Mouse (Mus musculus): Measurements from ENCODE around the gene Acot2. TPM values are rescaled to one million over a fixed set of nuclear protein-coding genes. Genes with fewer than 3 reads are reported as not detected.
A peak's percentile ranks its signal among the peaks of the same experiment; 100 is the strongest.
"Not testable (repeated sequence)": the region's sequence is repeated elsewhere in the genome, so short reads cannot be mapped to it uniquely, and the experiment has no call there.

The Acot2 gene
- polyA plus RNA-seq, 1 experiment from 2014 or later, result 75.6 TPM

GRCm38 (mm10) chr12:83984752-83985151 is 2.9 kb upstream of the Acot2 start, which contains the start of gene Heatr4:
Gene Heatr4, minus strand, starts transcription at chr12:83984852.
- no peak for ATAC-seq (replicated peaks; ENCODE audit: extremely low read depth, insufficient read depth, low FRiP score)
- H3K27ac ChIP-seq (ENCODE audit: low read length), result no peak within 1 kb of the TSS
- no peaks in the 10 kb centered on the region for H3K36me3 ChIP-seq (ENCODE audit: control insufficient read depth, insufficient read depth)
- H3K4me3 ChIP-seq (ENCODE audit: low read length), result no peak within 1 kb of the TSS
- H3K4me1 ChIP-seq (ENCODE audit: control insufficient read depth, insufficient read depth, low read length), result peaks cover 14% of the 10 kb centered on the region
- H3K27me3 ChIP-seq (ENCODE audit: control insufficient read depth, insufficient read depth, low read length), result no peaks in the 10 kb centered on the region
- no peak within 1 kb of the TSS for H3K4me2 ChIP-seq (ENCODE audit: low read depth, low read length)
- no peak within 1 kb of the TSS for H3K9ac ChIP-seq (ENCODE audit: low read length)
- no peaks in the 10 kb centered on the region; the same call in 1 of the 2 replicates for H3K9me3 ChIP-seq (replicated peaks; ENCODE audit: control insufficient read depth, low read length)
- WGBS, result 77% methylated on average over 4 of the region's 4 CpGs

GRCm38 (mm10) chr12:83987242-83987582 is 449 bp upstream of the Acot2 start:
- H3K4me2 ChIP-seq (ENCODE audit: low read depth, low read length), result peak overlapping the region; percentile 67
- H3K4me3 ChIP-seq (ENCODE audit: low read length), result peak overlapping the region; percentile 70
- WGBS, result 9% methylated on average over 8 of the region's 8 CpGs
- H3K4me1 ChIP-seq (ENCODE audit: control insufficient read depth, insufficient read depth, low read length), result peaks cover 14% of the 10 kb centered on the region
- no peaks in the 10 kb centered on the region for H3K36me3 ChIP-seq (ENCODE audit: control insufficient read depth, insufficient read depth)
- no peaks in the 10 kb centered on the region for H3K27me3 ChIP-seq (ENCODE audit: control insufficient read depth, insufficient read depth, low read length)
- peak; percentile 64 for ATAC-seq (replicated peaks; ENCODE audit: extremely low read depth, insufficient read depth, low FRiP score)
- peak overlapping the region; percentile 90 for H3K9ac ChIP-seq (ENCODE audit: low read length)
- H3K9me3 ChIP-seq (replicated peaks; ENCODE audit: control insufficient read depth, low read length), result no peaks in the 10 kb centered on the region; the same call in 1 of the 2 replicates
- H3K27ac ChIP-seq (ENCODE audit: low read length), result peak overlapping the region; percentile 99

GRCm38 (mm10) chr12:83988483-83988882 is 822 bp downstream of the Acot2 start:
- H3K27ac ChIP-seq (ENCODE audit: low read length), result peak overlapping the region; percentile 99
- no peaks in the 10 kb centered on the region for H3K9me3 ChIP-seq (replicated peaks; ENCODE audit: control insufficient read depth, low read length)
- ATAC-seq (replicated peaks; ENCODE audit: extremely low read depth, insufficient read depth, low FRiP score), result no peak
- H3K4me3 ChIP-seq (ENCODE audit: low read length), result peak overlapping the region; percentile 70
- peaks cover 14% of the 10 kb centered on the region for H3K4me1 ChIP-seq (ENCODE audit: control insufficient read depth, insufficient read depth, low read length)
- WGBS, result 55% methylated on average over 4 of the region's 4 CpGs
- peak overlapping the region; percentile 67 for H3K4me2 ChIP-seq (ENCODE audit: low read depth, low read length)
- H3K36me3 ChIP-seq (ENCODE audit: control insufficient read depth, insufficient read depth), result peaks cover 5% of the 10 kb centered on the region
- peak overlapping the region; percentile 90 for H3K9ac ChIP-seq (ENCODE audit: low read length)
- H3K27me3 ChIP-seq (ENCODE audit: control insufficient read depth, insufficient read depth, low read length), result no peaks in the 10 kb centered on the region

- WGBS, result 96% methylated on average over 4 of the region's 4 CpGs
- no peaks in the 10 kb centered on the region for H3K27me3 ChIP-seq (ENCODE audit: control insufficient read depth, insufficient read depth, low read length)
- H3K4me3 ChIP-seq (ENCODE audit: low read length), result no peak overlapping the region
- no peak overlapping the region for H3K27ac ChIP-seq (ENCODE audit: low read length)
- H3K36me3 ChIP-seq (ENCODE audit: control insufficient read depth, insufficient read depth), result peaks cover 10% of the 10 kb centered on the region
- no peak for ATAC-seq (replicated peaks; ENCODE audit: extremely low read depth, insufficient read depth, low FRiP score)
- 0 out of 2 replicates have a peak, but pooled peaks cover 2% of the 10 kb centered on the region for H3K9me3 ChIP-seq (replicated peaks; ENCODE audit: control insufficient read depth, low read length)
- peaks cover 14% of the 10 kb centered on the region for H3K4me1 ChIP-seq (ENCODE audit: control insufficient read depth, insufficient read depth, low read length)
- H3K9ac ChIP-seq (ENCODE audit: low read length), result no peak overlapping the region
- peak overlapping the region; percentile 67 for H3K4me2 ChIP-seq (ENCODE audit: low read depth, low read length)
Measured at GRCm38 (mm10) chr12:83989378-83989777, 1.7 kb downstream of the Acot2 start.

- Histone ChIP-seq H3K9me3 (replicated peaks; ENCODE audit: control insufficient read depth, low read length) (peaks cover 6% of the 10 kb centered on the region; the same call in 1 of the 2 replicates), H3K4me2 (ENCODE audit: low read depth, low read length) (no peak overlapping the region), H3K27ac (ENCODE audit: low read length) (no peak overlapping the region), H3K36me3 (ENCODE audit: control insufficient read depth, insufficient read depth) (peaks cover 12% of the 10 kb centered on the region), H3K9ac (ENCODE audit: low read length) (no peak overlapping the region), H3K4me1 (ENCODE audit: control insufficient read depth, insufficient read depth, low read length) (peaks cover 16% of the 10 kb centered on the region), H3K4me3 (ENCODE audit: low read length) (no peak overlapping the region), H3K27me3 (ENCODE audit: control insufficient read depth, insufficient read depth, low read length) (no peaks in the 10 kb centered on the region)
- WGBS, result 57% methylated on average over 2 of the region's 2 CpGs
- ATAC-seq (replicated peaks; ENCODE audit: extremely low read depth, insufficient read depth, low FRiP score), result no peak
Measured at GRCm38 (mm10) chr12:83997221-83997620, 9.6 kb downstream of the Acot2 start.

GRCm38 (mm10) chr12:83998341-83999107 is 10.9 kb downstream of the Acot2 start:
- Histone ChIP-seq H3K4me2 (ENCODE audit: low read depth, low read length) (no peak overlapping the region; the same call in 1 of the 2 replicates), H3K4me1 (ENCODE audit: control insufficient read depth, insufficient read depth, low read length) (peaks cover 16% of the 10 kb centered on the region), H3K27me3 (ENCODE audit: control insufficient read depth, insufficient read depth, low read length) (no peaks in the 10 kb centered on the region), H3K27ac (ENCODE audit: low read length) (peak overlapping the region; percentile 88), H3K4me3 (ENCODE audit: low read length) (no peak overlapping the region), H3K36me3 (ENCODE audit: control insufficient read depth, insufficient read depth) (peaks cover 7% of the 10 kb centered on the region), H3K9me3 (replicated peaks; ENCODE audit: control insufficient read depth, low read length) (peaks cover 9% of the 10 kb centered on the region; the same call in 1 of the 2 replicates), H3K9ac (ENCODE audit: low read length) (peak overlapping the region; percentile 1; the same call in 1 of the 2 replicates)
- WGBS, result 39% methylated on average over 11 of the region's 11 CpGs
- ATAC-seq (replicated peaks; ENCODE audit: extremely low read depth, insufficient read depth, low FRiP score), result 0 out of 2 replicates have a peak, but pooled peaks have one; percentile 29

GRCm38 (mm10) chr12:83999237-83999636 is 11.6 kb downstream of the Acot2 start:
- 12% methylated on average over 8 of the region's 8 CpGs for WGBS
- Histone ChIP-seq H3K4me1 (ENCODE audit: control insufficient read depth, insufficient read depth, low read length) (peaks cover 16% of the 10 kb centered on the region), H3K4me2 (ENCODE audit: low read depth, low read length) (peak overlapping the region; percentile 47), H3K9ac (ENCODE audit: low read length) (peak overlapping the region; percentile 20; the same call in 1 of the 2 replicates), H3K27ac (ENCODE audit: low read length) (peak overlapping the region; percentile 88)
- ATAC-seq (replicated peaks; ENCODE audit: extremely low read depth, insufficient read depth, low FRiP score), result peak; percentile 89
- H3K36me3 ChIP-seq (ENCODE audit: control insufficient read depth, insufficient read depth); H3K4me3 ChIP-seq (ENCODE audit: low read length); H3K27me3 ChIP-seq (ENCODE audit: control insufficient read depth, insufficient read depth, low read length); H3K9me3 ChIP-seq (replicated peaks; ENCODE audit: control insufficient read depth, low read length): not testable (repeated sequence)

GRCm38 (mm10) chr12:84000418-84000817 is 12.8 kb downstream of the Acot2 start:
- Histone ChIP-seq H3K36me3 (ENCODE audit: control insufficient read depth, insufficient read depth) (no peaks in the 10 kb centered on the region), H3K4me1 (ENCODE audit: control insufficient read depth, insufficient read depth, low read length) (peaks cover 16% of the 10 kb centered on the region), H3K9me3 (replicated peaks; ENCODE audit: control insufficient read depth, low read length) (peaks cover 6% of the 10 kb centered on the region; the same call in 1 of the 2 replicates), H3K27me3 (ENCODE audit: control insufficient read depth, insufficient read depth, low read length) (no peaks in the 10 kb centered on the region), H3K4me3 (ENCODE audit: low read length) (no peak overlapping the region), H3K9ac (ENCODE audit: low read length) (no peak overlapping the region), H3K27ac (ENCODE audit: low read length) (no peak overlapping the region; the same call in 1 of the 2 replicates), H3K4me2 (ENCODE audit: low read depth, low read length) (no peak overlapping the region)
- WGBS, result 38% methylated on average over 3 of the region's 3 CpGs
- ATAC-seq (replicated peaks; ENCODE audit: extremely low read depth, insufficient read depth, low FRiP score), result no peak

GRCm38 (mm10) chr12:84003866-84004265 is 16.2 kb downstream of the Acot2 start:
- Histone ChIP-seq H3K4me3 (ENCODE audit: low read length) (no peak overlapping the region), H3K27ac (ENCODE audit: low read length) (no peak overlapping the region), H3K4me2 (ENCODE audit: low read depth, low read length) (no peak overlapping the region), H3K9me3 (replicated peaks; ENCODE audit: control insufficient read depth, low read length) (peaks cover 6% of the 10 kb centered on the region; the same call in 1 of the 2 replicates), H3K9ac (ENCODE audit: low read length) (no peak overlapping the region), H3K27me3 (ENCODE audit: control insufficient read depth, insufficient read depth, low read length) (no peaks in the 10 kb centered on the region), H3K36me3 (ENCODE audit: control insufficient read depth, insufficient read depth) (no peaks in the 10 kb centered on the region), H3K4me1 (ENCODE audit: control insufficient read depth, insufficient read depth, low read length) (peaks cover 16% of the 10 kb centered on the region)
- no peak for ATAC-seq (replicated peaks; ENCODE audit: extremely low read depth, insufficient read depth, low FRiP score)
- WGBS, result 86% methylated on average over 1 of the region's 1 CpGs

Measured in heart, embryonic 16.5 days (tissue).